Mouse (Mus musculus): Measurements from ENCODE around the gene Htr3a. TPM values are rescaled to one million over a fixed set of nuclear protein-coding genes. Genes with fewer than 3 reads are reported as not detected.

Gene Htr3a
- polyA plus RNA-seq, 1 experiment: not detected

GRCm38 (mm10) chr9:48894755-48895154, 16.1 kb downstream of the Htr3a start:
- H3K4me3 ChIP-seq (ENCODE audit: insufficient read depth, poor library complexity, severe bottlenecking): no peak overlapping the region
- no peaks in the 10 kb centered on the region for H3K79me2 ChIP-seq (ENCODE audit: control insufficient read depth, insufficient read depth)
- no peak overlapping the region for H3ac ChIP-seq (ENCODE audit: control insufficient read depth, insufficient read length, low read depth)
- no peaks in the 10 kb centered on the region for H3K36me3 ChIP-seq (ENCODE audit: control insufficient read depth, insufficient read depth)
- H3K79me3 ChIP-seq (ENCODE audit: low read depth): no peaks in the 10 kb centered on the region
- H3K27me3 ChIP-seq (ENCODE audit: control insufficient read depth, insufficient read depth, insufficient read length): peaks cover 11% of the 10 kb centered on the region
- TF ChIP-seq MYOD1 (IDR thresholded peaks at IDR 0.05; ENCODE audit: control insufficient read depth, insufficient read length, low read depth) (no peak), CTCF (IDR thresholded peaks at IDR 0.05; ENCODE audit: control insufficient read depth, insufficient read depth, insufficient read length) (no peak), MYOG (IDR thresholded peaks at IDR 0.05; ENCODE audit: control insufficient read depth, extremely low read depth, insufficient read length) (no peak), FOSL1 (IDR thresholded peaks at IDR 0.05; ENCODE audit: insufficient read depth, low read length, poor library complexity, severe bottlenecking) (no peak), CEBPB (IDR thresholded peaks at IDR 0.05; ENCODE audit: low read depth) (no peak), MAX (IDR thresholded peaks at IDR 0.05) (no peak), USF1 (IDR thresholded peaks at IDR 0.05; ENCODE audit: low read depth) (no peak)

DNA sequence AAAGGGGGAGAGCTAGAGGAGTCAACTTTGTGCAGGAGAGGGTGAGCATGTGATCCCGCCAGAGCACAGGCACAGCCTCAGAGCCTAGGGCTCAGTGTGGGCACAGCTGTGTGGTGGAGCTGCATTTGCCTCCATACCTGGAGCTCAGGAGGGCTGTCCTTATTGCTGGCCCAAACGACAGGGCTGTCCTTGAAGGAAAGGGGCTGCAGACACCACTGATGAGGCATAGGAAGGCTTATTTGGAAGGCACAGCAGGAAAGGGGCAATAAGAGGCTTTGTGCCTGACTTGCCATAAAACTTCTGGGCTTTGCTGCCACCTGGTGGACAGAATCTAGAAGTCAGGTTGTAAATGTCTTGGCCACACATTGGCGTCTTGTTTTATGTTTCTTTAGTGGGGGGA, 16.9 kb downstream of the Htr3a start:
- no peaks in the 10 kb centered on the region for H3K36me3 ChIP-seq (ENCODE audit: control insufficient read depth, insufficient read depth)
- H3ac ChIP-seq (ENCODE audit: control insufficient read depth, insufficient read length, low read depth): no peak overlapping the region
- no peak for TF ChIP-seq MYOD1 (IDR thresholded peaks at IDR 0.05; ENCODE audit: control insufficient read depth, insufficient read length, low read depth)
- no peak for TF ChIP-seq CTCF (IDR thresholded peaks at IDR 0.05; ENCODE audit: control insufficient read depth, insufficient read depth, insufficient read length)
- no peak for TF ChIP-seq MYOG (IDR thresholded peaks at IDR 0.05; ENCODE audit: control insufficient read depth, extremely low read depth, insufficient read length)
- no peak for TF ChIP-seq FOSL1 (IDR thresholded peaks at IDR 0.05; ENCODE audit: insufficient read depth, low read length, poor library complexity, severe bottlenecking)
- TF ChIP-seq CEBPB (IDR thresholded peaks at IDR 0.05; ENCODE audit: low read depth): no peak
- H3K27me3 ChIP-seq (ENCODE audit: control insufficient read depth, insufficient read depth, insufficient read length): peaks cover 11% of the 10 kb centered on the region
- no peaks in the 10 kb centered on the region for H3K79me3 ChIP-seq (ENCODE audit: low read depth)
- H3K79me2 ChIP-seq (ENCODE audit: control insufficient read depth, insufficient read depth): no peaks in the 10 kb centered on the region
- no peak overlapping the region for H3K4me3 ChIP-seq (ENCODE audit: insufficient read depth, poor library complexity, severe bottlenecking)

DNA sequence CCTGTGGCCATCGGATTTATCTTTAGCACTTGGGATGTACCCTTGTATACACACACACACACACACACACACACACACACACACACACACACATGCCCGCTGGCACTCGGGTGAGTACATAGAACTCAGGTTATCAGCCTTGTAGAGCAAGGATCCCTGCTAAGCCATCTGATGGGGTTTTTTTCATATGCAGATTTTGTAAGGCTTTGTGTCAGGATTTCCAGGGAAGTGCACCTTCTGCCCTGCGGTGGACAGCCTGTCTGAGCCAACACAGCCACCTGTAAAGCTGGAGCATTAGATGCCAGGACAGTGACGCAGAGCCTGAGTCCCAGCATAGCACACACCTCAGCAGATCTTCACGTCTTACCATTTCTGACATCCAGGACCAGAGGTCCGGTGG, 21.8 kb downstream of the Htr3a start:
- Histone ChIP-seq H3K79me3 (ENCODE audit: low read depth) (no peaks in the 10 kb centered on the region), H3K36me3 (ENCODE audit: control insufficient read depth, insufficient read depth) (no peaks in the 10 kb centered on the region), H3K4me3 (ENCODE audit: insufficient read depth, poor library complexity, severe bottlenecking) (no peak overlapping the region), H3K27me3 (ENCODE audit: control insufficient read depth, insufficient read depth, insufficient read length) (peaks cover 6% of the 10 kb centered on the region), H3ac (ENCODE audit: control insufficient read depth, insufficient read length, low read depth) (no peak overlapping the region), H3K79me2 (ENCODE audit: control insufficient read depth, insufficient read depth) (no peaks in the 10 kb centered on the region)
- no peak for TF ChIP-seq CEBPB (IDR thresholded peaks at IDR 0.05; ENCODE audit: low read depth)
- TF ChIP-seq CTCF (IDR thresholded peaks at IDR 0.05; ENCODE audit: control insufficient read depth, insufficient read depth, insufficient read length): no peak
- TF ChIP-seq MYOD1 (IDR thresholded peaks at IDR 0.05; ENCODE audit: control insufficient read depth, insufficient read length, low read depth): no peak
- no peak for TF ChIP-seq FOSL1 (IDR thresholded peaks at IDR 0.05; ENCODE audit: insufficient read depth, low read length, poor library complexity, severe bottlenecking)
- no peak for TF ChIP-seq MYOG (IDR thresholded peaks at IDR 0.05; ENCODE audit: control insufficient read depth, extremely low read depth, insufficient read length)
- TF ChIP-seq USF1 (IDR thresholded peaks at IDR 0.05; ENCODE audit: low read depth): no peak
- no peak for TF ChIP-seq MAX (IDR thresholded peaks at IDR 0.05)

GRCm38 (mm10) chr9:48872896-48873295, 38.0 kb downstream of the Htr3a start:
- H3K27me3 ChIP-seq (ENCODE audit: control insufficient read depth, insufficient read depth, insufficient read length): peaks cover 5% of the 10 kb centered on the region
- no peak overlapping the region for H3K4me3 ChIP-seq (ENCODE audit: insufficient read depth, poor library complexity, severe bottlenecking)
- no peaks in the 10 kb centered on the region for H3K79me2 ChIP-seq (ENCODE audit: control insufficient read depth, insufficient read depth)
- H3ac ChIP-seq (ENCODE audit: control insufficient read depth, insufficient read length, low read depth): no peak overlapping the region
- TF ChIP-seq USF1 (IDR thresholded peaks at IDR 0.05; ENCODE audit: low read depth): no peak
- no peak for TF ChIP-seq CTCF (IDR thresholded peaks at IDR 0.05; ENCODE audit: control insufficient read depth, insufficient read depth, insufficient read length)
- TF ChIP-seq MYOG (IDR thresholded peaks at IDR 0.05; ENCODE audit: control insufficient read depth, extremely low read depth, insufficient read length): no peak
- TF ChIP-seq MAX (IDR thresholded peaks at IDR 0.05): no peak
- H3K79me3 ChIP-seq (ENCODE audit: low read depth): no peaks in the 10 kb centered on the region
- no peaks in the 10 kb centered on the region for H3K36me3 ChIP-seq (ENCODE audit: control insufficient read depth, insufficient read depth)

GRCm38 (mm10) chr9:48866523-48867121, 44.3 kb downstream of the Htr3a start:
- Histone ChIP-seq H3K27me3 (ENCODE audit: control insufficient read depth, insufficient read depth, insufficient read length) (peaks cover 15% of the 10 kb centered on the region), H3K36me3 (ENCODE audit: control insufficient read depth, insufficient read depth) (no peaks in the 10 kb centered on the region)
- TF ChIP-seq MYOG (IDR thresholded peaks at IDR 0.05; ENCODE audit: control insufficient read depth, extremely low read depth, insufficient read length) (no peak), FOSL1 (IDR thresholded peaks at IDR 0.05; ENCODE audit: insufficient read depth, low read length, poor library complexity, severe bottlenecking) (no peak), CEBPB (IDR thresholded peaks at IDR 0.05; ENCODE audit: low read depth) (no peak), MYOD1 (IDR thresholded peaks at IDR 0.05; ENCODE audit: control insufficient read depth, insufficient read length, low read depth) (no peak), MAX (IDR thresholded peaks at IDR 0.05) (no peak), CTCF (IDR thresholded peaks at IDR 0.05; ENCODE audit: control insufficient read depth, insufficient read depth, insufficient read length) (no peak), USF1 (IDR thresholded peaks at IDR 0.05; ENCODE audit: low read depth) (no peak)

DNA sequence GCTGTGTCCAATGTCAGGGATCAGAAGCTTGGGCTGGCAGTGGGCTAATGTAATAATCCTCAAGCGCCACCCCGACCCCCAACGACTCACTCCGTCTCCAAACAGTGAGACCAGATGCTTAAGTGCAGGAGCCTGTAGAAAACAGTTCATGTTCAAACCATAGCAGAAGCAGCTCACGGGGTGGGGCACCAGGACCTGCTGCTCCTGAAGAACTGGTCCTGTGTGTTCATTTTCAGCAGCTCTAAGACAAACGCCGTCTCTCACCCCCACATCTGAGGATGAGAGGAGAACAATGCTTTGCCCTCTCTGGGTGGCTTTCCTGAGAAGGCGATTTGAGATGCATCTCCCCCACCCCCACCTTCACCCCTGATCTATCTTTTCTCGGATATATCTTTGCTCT, 45.7 kb downstream of the Htr3a start:
- no peak overlapping the region for H3K4me3 ChIP-seq (ENCODE audit: insufficient read depth, poor library complexity, severe bottlenecking)
- H3K36me3 ChIP-seq (ENCODE audit: control insufficient read depth, insufficient read depth): no peaks in the 10 kb centered on the region
- TF ChIP-seq USF1 (IDR thresholded peaks at IDR 0.05; ENCODE audit: low read depth): no peak
- no peak for TF ChIP-seq MYOG (IDR thresholded peaks at IDR 0.05; ENCODE audit: control insufficient read depth, extremely low read depth, insufficient read length)
- no peak for TF ChIP-seq MYOD1 (IDR thresholded peaks at IDR 0.05; ENCODE audit: control insufficient read depth, insufficient read length, low read depth)
- TF ChIP-seq FOSL1 (IDR thresholded peaks at IDR 0.05; ENCODE audit: insufficient read depth, low read length, poor library complexity, severe bottlenecking): no peak
- TF ChIP-seq CEBPB (IDR thresholded peaks at IDR 0.05; ENCODE audit: low read depth): no peak
- TF ChIP-seq CTCF (IDR thresholded peaks at IDR 0.05; ENCODE audit: control insufficient read depth, insufficient read depth, insufficient read length): no peak
- no peak for TF ChIP-seq MAX (IDR thresholded peaks at IDR 0.05)
- H3ac ChIP-seq (ENCODE audit: control insufficient read depth, insufficient read length, low read depth): no peak overlapping the region
- peaks cover 15% of the 10 kb centered on the region for H3K27me3 ChIP-seq (ENCODE audit: control insufficient read depth, insufficient read depth, insufficient read length)
- no peaks in the 10 kb centered on the region for H3K79me3 ChIP-seq (ENCODE audit: low read depth)
- no peaks in the 10 kb centered on the region for H3K79me2 ChIP-seq (ENCODE audit: control insufficient read depth, insufficient read depth)

More at GRCm38 (mm10) chr9:48866523-48867121, 44.3 kb downstream of the Htr3a start:
- Histone ChIP-seq H3K79me2 (ENCODE audit: control insufficient read depth, insufficient read depth) (no peaks in the 10 kb centered on the region), H3ac (ENCODE audit: control insufficient read depth, insufficient read length, low read depth) (no peak overlapping the region), H3K4me3 (ENCODE audit: insufficient read depth, poor library complexity, severe bottlenecking) (no peak overlapping the region), H3K79me3 (ENCODE audit: low read depth) (no peaks in the 10 kb centered on the region)

Data from C2C12 (cell line).